Mouse (Mus musculus) frontal cortex, postnatal 10 days (tissue): ENCODE results near the gene Rims1.

ENCODE experiments used
- DNase-seq, 2 experiments: peaks; one replicate each; pipeline ENCODE4 v3.0.0; 2022; ENCODE audit warnings: low spot score in 2 of 2, mixed read lengths in 1 of 2

Gene Rims1

GRCm38 (mm10) chr1:22248898-22249386, 556.9 kb downstream of the Rims1 start:
- no peak for DNase-seq

GRCm38 (mm10) chr1:22245748-22246147, 560.0 kb downstream of the Rims1 start:
- DNase-seq: no peak
